Mouse (Mus musculus): ENCODE measurements around the gene Pde4d.

The Pde4d gene

DNA sequence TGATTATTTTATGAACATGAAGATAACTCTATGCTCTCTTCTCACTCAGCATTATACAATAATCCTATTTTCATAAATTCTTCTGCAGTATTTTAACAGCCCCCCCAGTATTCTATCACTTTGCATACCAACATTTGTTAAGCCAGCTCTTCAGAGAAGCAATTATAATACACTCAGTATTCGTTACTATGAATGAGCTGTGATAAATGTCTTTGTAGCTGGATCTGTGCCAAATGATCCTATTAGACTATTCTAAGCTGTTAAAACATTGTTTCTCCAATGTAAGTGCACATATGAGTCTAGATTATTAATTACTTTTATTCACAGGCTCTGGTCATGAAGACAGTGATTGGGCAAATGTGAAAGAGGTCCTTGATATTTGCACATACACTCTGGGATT lies 575.0 kb downstream of the Pde4d start:
- in situ Hi-C loops (cut with MboI, MseI) = no loop called here

- in situ Hi-C loops (cut with MboI, MseI) = no loop called here
Measured at GRCm38 (mm10) chr13:109047126-109047525, 597.4 kb downstream of the Pde4d start.

- in situ Hi-C loops (cut with MboI, MseI) = no loop called here
Measured at GRCm38 (mm10) chr13:109052805-109053204, 603.1 kb downstream of the Pde4d start.

- in situ Hi-C loops (cut with MboI, MseI) = no loop called here
Measured at GRCm38 (mm10) chr13:109053242-109054018, 603.7 kb downstream of the Pde4d start.

DNA sequence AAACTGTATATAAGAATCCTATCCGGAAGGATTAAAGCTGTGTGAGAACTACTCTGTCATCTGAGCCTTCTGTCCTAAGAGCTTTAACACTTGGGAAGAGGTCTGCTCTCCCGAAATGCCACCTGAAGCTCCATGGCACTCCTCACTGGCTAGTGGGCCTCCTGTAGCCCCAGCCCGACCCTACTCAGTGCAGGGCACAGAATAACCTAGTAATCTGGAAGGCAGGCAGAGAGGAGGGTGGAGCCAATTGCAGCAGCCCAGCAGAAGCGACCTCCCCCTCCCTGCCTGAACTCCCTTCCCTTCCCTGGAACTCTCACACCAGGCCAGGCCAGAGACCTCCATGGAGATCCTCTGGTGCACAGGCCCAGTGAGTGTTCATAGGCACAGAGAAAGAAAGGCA lies 608.3 kb downstream of the Pde4d start:
- in situ Hi-C loops (cut with MboI, MseI) = no loop called here

GRCm38 (mm10) chr13:109066581-109067159 lies 616.9 kb downstream of the Pde4d start:
- in situ Hi-C loops (cut with MboI, MseI) = no loop called here

GRCm38 (mm10) chr13:109068258-109069219 lies 618.8 kb downstream of the Pde4d start:
- in situ Hi-C loops (cut with MboI, MseI) = no loop called here

DNA sequence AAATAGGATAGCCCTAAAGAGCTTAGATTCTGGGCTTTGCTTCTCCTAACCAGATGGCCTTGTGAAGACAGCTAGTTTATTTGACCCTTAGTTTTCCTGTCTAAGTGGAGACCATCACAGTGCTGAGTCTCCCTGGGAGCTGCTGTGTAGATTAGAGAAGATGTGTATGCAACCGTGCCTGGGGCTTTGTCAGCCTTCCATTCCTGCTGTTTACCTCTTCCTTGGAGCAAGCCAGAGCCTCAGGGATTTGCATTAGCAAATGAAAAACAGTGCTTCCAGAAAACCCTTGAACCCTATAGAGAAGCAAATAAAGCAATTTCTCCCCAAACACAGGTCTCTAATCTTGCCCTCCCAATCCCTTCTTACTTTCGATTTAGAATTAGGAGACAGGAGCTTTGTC lies 623.6 kb downstream of the Pde4d start:
- in situ Hi-C loops (cut with MboI, MseI) = loop anchor here in 1 of 2 experiments (10.0 kb wide), 1 partner anchor 401 kb away; no protein-coding TSS in a partner anchor

DNA sequence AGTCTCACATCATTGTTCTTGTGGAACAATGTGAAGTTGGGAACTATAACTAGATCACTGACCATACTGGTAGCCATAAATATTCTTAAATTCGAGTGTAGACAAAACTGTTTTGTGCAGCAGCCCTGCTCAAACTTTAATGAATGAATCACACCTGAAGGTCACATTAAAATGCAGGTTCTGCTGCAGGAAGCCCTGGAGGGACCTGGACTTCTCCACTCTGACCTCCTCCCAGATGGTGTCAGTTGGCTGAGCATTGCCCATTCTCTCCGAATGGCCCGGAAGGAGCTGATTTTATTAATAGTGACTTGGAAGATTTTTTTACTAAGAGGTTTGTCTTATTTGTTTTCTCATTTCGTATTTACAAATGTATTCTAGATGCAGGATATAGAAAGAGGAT lies 624.3 kb downstream of the Pde4d start:
- in situ Hi-C loops (cut with MboI, MseI) = loop anchor here in 1 of 2 experiments (10.0 kb wide), 1 partner anchor 401 kb away; no protein-coding TSS in a partner anchor

- in situ Hi-C loops (cut with MboI, MseI) = no loop called here
Measured at GRCm38 (mm10) chr13:109092654-109093053, 642.9 kb downstream of the Pde4d start.

DNA sequence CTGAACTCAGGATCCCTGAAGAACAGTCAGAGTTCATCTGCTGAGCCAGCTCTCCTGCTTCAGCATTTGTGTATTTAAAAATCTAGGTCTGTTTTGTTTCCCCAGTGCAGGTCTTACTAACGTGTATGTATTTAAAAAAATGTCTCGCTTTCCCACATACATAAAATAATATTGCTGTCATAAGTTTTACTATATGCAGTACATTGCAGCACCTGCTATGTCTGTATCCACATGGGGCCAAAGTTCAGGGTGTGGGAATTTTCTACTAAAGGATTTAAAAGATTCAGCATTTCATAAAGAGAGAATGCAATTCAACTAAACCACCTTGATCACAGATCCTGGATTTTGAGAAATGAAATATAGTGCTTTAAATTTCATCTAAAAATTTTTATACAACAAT lies 646.9 kb downstream of the Pde4d start:
- in situ Hi-C loops (cut with MboI, MseI) = no loop called here

- in situ Hi-C loops (cut with MboI, MseI) = no loop called here
Measured at GRCm38 (mm10) chr13:109116004-109116341, 666.2 kb downstream of the Pde4d start.

DNA sequence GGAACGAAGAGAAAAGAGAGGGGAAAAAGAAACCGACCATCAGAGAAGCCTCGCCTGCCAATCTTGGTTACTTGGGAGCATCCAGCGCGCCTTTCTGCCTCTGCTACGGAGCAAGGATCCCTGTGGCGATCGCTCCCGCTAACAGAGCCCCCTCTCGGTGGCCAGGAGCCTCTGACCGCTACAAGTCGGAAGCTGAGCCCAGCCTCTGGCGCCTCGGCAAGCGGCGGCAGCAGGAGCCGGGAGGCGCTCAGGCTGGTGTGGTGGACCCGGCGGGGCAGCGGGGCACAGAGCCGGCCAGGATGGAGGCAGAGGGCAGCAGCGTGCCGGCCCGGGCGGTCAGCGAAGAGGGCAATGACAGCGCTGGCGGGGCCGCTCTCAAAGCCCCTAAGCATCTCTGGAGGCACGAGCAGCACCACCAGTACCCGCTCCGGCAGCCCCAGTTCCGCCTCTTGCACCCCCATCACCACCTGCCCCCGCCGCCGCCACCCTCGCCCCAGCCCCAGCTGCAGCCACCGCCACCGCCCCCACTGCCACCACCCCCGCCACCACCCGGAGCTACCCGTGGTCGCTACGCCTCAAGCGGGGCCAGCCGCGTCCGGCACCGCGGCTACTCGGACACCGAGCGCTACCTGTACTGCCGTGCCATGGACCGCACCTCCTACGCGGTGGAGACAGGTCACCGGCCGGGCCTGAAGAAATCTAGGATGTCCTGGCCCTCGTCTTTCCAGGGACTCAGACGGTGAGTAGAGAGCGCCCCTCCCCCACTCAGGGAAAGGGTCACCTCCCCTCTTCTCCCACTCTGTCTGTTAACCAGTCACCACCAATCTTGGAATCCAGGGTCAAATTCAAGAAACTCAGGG lies 666.8 kb downstream of the Pde4d start:
- in situ Hi-C loops (cut with MboI, MseI) = no loop called here

DNA sequence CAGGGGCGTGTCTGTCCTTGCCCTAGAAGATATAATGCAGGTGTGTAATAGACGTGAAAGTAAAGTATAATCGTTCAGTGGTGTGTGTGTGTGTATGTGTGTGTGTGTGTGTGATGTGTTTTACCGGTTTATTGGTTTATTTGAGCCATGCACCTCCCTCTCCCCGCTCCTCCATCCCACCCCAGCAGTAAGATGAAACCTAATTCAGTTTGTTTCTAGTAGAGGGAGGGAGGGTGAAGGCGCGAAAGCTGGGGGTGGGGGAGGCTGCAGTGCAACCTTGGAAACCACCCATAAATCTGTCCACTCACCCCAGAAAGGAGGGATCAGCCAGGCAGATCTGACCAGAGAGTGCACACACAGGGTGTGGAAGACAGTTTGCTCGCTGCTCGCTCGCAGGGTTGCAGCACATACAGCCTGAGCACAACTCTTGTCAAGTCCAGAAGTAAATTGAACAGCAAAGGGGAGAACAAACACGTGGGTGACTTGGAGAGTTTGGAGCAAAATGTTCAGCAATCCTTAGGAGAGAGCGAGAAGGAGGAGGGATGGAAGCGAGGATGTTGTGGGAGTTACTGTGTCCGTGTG lies 667.6 kb downstream of the Pde4d start:
- in situ Hi-C loops (cut with MboI, MseI) = no loop called here

DNA sequence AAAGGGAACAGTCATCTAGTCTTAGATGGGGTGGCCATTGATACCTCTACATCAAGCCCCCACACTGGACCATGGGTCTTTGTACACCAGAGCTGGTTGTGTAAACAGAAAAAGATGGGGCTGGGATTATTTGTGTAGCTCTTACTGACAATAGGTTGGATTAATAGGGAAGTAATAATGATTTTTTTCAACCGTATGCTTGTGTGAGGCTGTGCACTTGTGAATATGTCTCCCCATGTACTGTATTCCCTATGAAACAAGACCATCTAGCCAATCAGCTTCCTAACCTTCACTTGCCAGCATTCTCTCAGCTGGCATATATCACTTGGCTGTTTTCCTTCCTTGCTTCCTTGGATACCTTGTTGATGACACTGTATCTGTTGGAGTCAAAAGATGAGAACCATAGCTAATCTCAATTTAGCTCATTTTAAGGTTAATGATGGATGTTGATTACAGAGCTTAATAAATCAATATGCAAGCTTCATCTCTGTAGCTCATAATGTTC lies 668.6 kb downstream of the Pde4d start:
- in situ Hi-C loops (cut with MboI, MseI) = no loop called here

- in situ Hi-C loops (cut with MboI, MseI) = no loop called here
Measured at GRCm38 (mm10) chr13:109121867-109122266, 672.1 kb downstream of the Pde4d start.

- in situ Hi-C loops (cut with MboI, MseI) = no loop called here
Measured at GRCm38 (mm10) chr13:109136405-109136804, 686.7 kb downstream of the Pde4d start.

DNA sequence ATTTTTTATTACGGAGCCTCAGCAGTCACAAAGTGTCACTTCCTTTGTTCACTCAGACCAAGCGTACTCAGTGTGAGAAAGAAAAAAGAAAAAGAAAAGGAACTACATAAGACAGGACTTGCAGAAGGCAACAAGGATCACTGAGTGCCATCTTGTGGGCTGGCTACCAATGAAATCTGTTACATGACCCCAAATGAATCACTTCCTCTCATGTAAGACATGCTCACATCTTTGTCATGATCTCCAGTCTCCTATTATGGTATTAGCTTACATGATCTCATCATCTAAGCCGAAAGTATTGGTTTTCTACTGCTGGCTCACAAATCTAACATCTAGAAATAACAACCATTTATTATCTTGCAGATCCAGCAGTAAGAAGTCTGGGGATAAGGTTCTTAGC lies 709.0 kb downstream of the Pde4d start:
- in situ Hi-C loops (cut with MboI, MseI) = no loop called here

DNA sequence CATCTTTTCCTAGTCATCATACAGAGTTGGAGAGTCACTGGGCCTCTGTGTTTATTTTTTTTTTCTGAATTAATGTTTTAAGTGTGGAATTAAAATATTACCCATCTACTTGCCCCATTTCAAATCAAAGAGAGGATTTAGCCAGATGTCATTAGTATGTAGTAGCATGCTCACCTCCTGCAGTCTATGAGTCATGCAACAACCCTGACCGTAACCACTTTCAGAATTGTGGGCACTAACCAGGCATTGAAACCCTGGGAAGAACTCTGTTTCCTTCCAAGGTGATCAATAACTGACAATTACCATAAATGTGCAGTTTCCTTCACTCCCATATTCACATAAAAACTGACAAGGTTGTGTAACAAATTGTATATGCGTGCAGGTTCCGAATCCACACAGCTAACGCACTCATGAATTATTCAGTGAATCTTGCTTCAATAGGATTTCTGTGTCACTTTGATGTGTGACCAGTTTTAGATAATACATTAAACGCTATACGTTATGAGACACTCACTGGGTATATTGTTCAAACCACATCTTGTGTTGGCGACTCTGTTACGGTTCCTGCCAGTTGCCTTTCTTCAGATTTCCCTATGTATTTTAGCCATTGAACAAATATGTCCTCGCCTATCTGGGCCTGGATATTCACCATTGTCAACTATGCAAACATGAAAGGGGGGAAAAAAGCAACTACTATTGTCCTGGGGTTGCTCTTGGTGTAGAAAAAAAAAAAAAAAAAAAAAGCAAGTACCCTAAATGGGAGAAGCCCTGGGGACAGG lies 719.0 kb downstream of the Pde4d start:
- in situ Hi-C loops (cut with MboI, MseI) = no loop called here

GRCm38 (mm10) chr13:109169335-109169606 lies 719.5 kb downstream of the Pde4d start:
- in situ Hi-C loops (cut with MboI, MseI) = no loop called here
